Mouse (Mus musculus): Measurements from ENCODE around the gene Rhobtb1. TPM values are rescaled to one million over a fixed set of nuclear protein-coding genes. Genes with fewer than 3 reads are reported as not detected.

Rhobtb1 gene
- polyA plus RNA-seq, 1 experiment from 2014 or later, result 20.8 TPM

- peaks cover 29% of the 10 kb centered on the region for H3K4me1 ChIP-seq (replicated peaks)
- H3K27ac ChIP-seq, result peak overlapping the region; percentile 91
- peak; percentile 35 for ATAC-seq
- H3K4me2 ChIP-seq (replicated peaks), result no peak overlapping the region
- H3K27me3 ChIP-seq (replicated peaks), result no peaks in the 10 kb centered on the region
- no peak overlapping the region for H3K9ac ChIP-seq
- no peaks in the 10 kb centered on the region for H3K36me3 ChIP-seq
- no peaks in the 10 kb centered on the region for H3K9me3 ChIP-seq
- H3K4me3 ChIP-seq (replicated peaks), result no peak overlapping the region
- 32% methylated on average over 5 of the region's 5 CpGs for WGBS
These were observed 102.4 kb downstream of the Rhobtb1 start for GRCm38 (mm10) chr10:69253686-69254080.

- H3K9ac ChIP-seq, result no peak overlapping the region
- H3K4me1 ChIP-seq (replicated peaks), result peaks cover 31% of the 10 kb centered on the region
- H3K9me3 ChIP-seq, result no peaks in the 10 kb centered on the region
- peak overlapping the region; percentile 9; the same call in 1 of the 2 replicates for H3K4me2 ChIP-seq (replicated peaks)
- no peaks in the 10 kb centered on the region for H3K27me3 ChIP-seq (replicated peaks)
- H3K36me3 ChIP-seq, result no peaks in the 10 kb centered on the region
- H3K4me3 ChIP-seq (replicated peaks), result no peak overlapping the region
- WGBS, result 7% methylated on average over 8 of the region's 8 CpGs
- peak; percentile 61 for ATAC-seq
- peak overlapping the region; percentile 91 for H3K27ac ChIP-seq
These were observed 103.2 kb downstream of the Rhobtb1 start for GRCm38 (mm10) chr10:69254390-69254847.

- ATAC-seq, result no peak
- no peak overlapping the region for H3K9ac ChIP-seq
- H3K4me2 ChIP-seq (replicated peaks), result no peak overlapping the region
- H3K27me3 ChIP-seq (replicated peaks), result no peaks in the 10 kb centered on the region
- H3K4me3 ChIP-seq (replicated peaks), result no peak overlapping the region
- H3K9me3 ChIP-seq, result no peaks in the 10 kb centered on the region
- 33% methylated on average over 5 of the region's 5 CpGs for WGBS
- no peaks in the 10 kb centered on the region for H3K36me3 ChIP-seq
- peak overlapping the region; percentile 13; the same call in 1 of the 2 replicates for H3K27ac ChIP-seq
- H3K4me1 ChIP-seq (replicated peaks), result peaks cover 31% of the 10 kb centered on the region
These were observed 104.4 kb downstream of the Rhobtb1 start for GRCm38 (mm10) chr10:69255594-69255993.

GRCm38 (mm10) chr10:69257592-69258133 is 106.4 kb downstream of the Rhobtb1 start:
- H3K4me1 ChIP-seq (replicated peaks), result peaks cover 34% of the 10 kb centered on the region
- no peaks in the 10 kb centered on the region for H3K36me3 ChIP-seq
- H3K9me3 ChIP-seq, result no peaks in the 10 kb centered on the region
- no peak overlapping the region for H3K4me2 ChIP-seq (replicated peaks)
- 78% methylated on average over 6 of the region's 6 CpGs for WGBS
- H3K9ac ChIP-seq, result no peak overlapping the region
- no peaks in the 10 kb centered on the region for H3K27me3 ChIP-seq (replicated peaks)
- H3K4me3 ChIP-seq (replicated peaks), result no peak overlapping the region
- 0 out of 2 replicates have a peak overlapping the region, but pooled peaks have one; percentile 11 for H3K27ac ChIP-seq
- ATAC-seq, result no peak

- no peak overlapping the region for H3K4me3 ChIP-seq (replicated peaks)
- H3K27ac ChIP-seq, result no peak overlapping the region
- ATAC-seq, result no peak
- H3K9ac ChIP-seq, result no peak overlapping the region
- 51% methylated on average over 9 of the region's 9 CpGs for WGBS
- H3K4me2 ChIP-seq (replicated peaks), result no peak overlapping the region
- peaks cover 31% of the 10 kb centered on the region for H3K4me1 ChIP-seq (replicated peaks)
- no peaks in the 10 kb centered on the region for H3K27me3 ChIP-seq (replicated peaks)
- no peaks in the 10 kb centered on the region for H3K9me3 ChIP-seq
- H3K36me3 ChIP-seq, result no peaks in the 10 kb centered on the region
These were observed 107.4 kb downstream of the Rhobtb1 start for GRCm38 (mm10) chr10:69258588-69258987.

- Histone ChIP-seq H3K4me3 (replicated peaks) (no peak overlapping the region), H3K27me3 (replicated peaks) (no peaks in the 10 kb centered on the region), H3K9ac (no peak overlapping the region), H3K27ac (no peak overlapping the region), H3K4me2 (replicated peaks) (no peak overlapping the region), H3K4me1 (replicated peaks) (peaks cover 29% of the 10 kb centered on the region), H3K36me3 (no peaks in the 10 kb centered on the region), H3K9me3 (no peaks in the 10 kb centered on the region)
- ATAC-seq, result no peak
- 39% methylated on average over 2 of the region's 2 CpGs for WGBS
These were observed 107.9 kb downstream of the Rhobtb1 start for GRCm38 (mm10) chr10:69259161-69259560.

- no peaks in the 10 kb centered on the region for H3K36me3 ChIP-seq
- H3K4me2 ChIP-seq (replicated peaks), result no peak overlapping the region
- ATAC-seq, result no peak
- 90% methylated on average over 8 of the region's 8 CpGs for WGBS
- no peaks in the 10 kb centered on the region for H3K27me3 ChIP-seq (replicated peaks)
- no peak overlapping the region for H3K4me3 ChIP-seq (replicated peaks)
- no peak overlapping the region for H3K27ac ChIP-seq
- peaks cover 24% of the 10 kb centered on the region for H3K4me1 ChIP-seq (replicated peaks)
- H3K9me3 ChIP-seq, result no peaks in the 10 kb centered on the region
- H3K9ac ChIP-seq, result no peak overlapping the region
These were observed 108.7 kb downstream of the Rhobtb1 start for GRCm38 (mm10) chr10:69259929-69260328.

GRCm38 (mm10) chr10:69262918-69263822 is 111.9 kb downstream of the Rhobtb1 start:
- Histone ChIP-seq H3K27me3 (replicated peaks) (no peaks in the 10 kb centered on the region), H3K4me2 (replicated peaks) (peak overlapping the region; percentile 7; the same call in 1 of the 2 replicates), H3K4me3 (replicated peaks) (no peak overlapping the region), H3K27ac (0 out of 2 replicates have a peak overlapping the region, but pooled peaks have one; percentile 49), H3K36me3 (peaks cover 5% of the 10 kb centered on the region; the same call in 1 of the 2 replicates), H3K9me3 (no peaks in the 10 kb centered on the region), H3K4me1 (replicated peaks) (peaks cover 19% of the 10 kb centered on the region), H3K9ac (no peak overlapping the region)
- ATAC-seq, result no peak
- 36% methylated on average over 14 of the region's 14 CpGs for WGBS

- 68% methylated on average over 2 of the region's 2 CpGs for WGBS
- Histone ChIP-seq H3K27me3 (replicated peaks) (no peaks in the 10 kb centered on the region), H3K4me1 (replicated peaks) (peaks cover 19% of the 10 kb centered on the region), H3K9ac (no peak overlapping the region), H3K9me3 (no peaks in the 10 kb centered on the region), H3K27ac (0 out of 2 replicates have a peak overlapping the region, but pooled peaks have one; percentile 23), H3K4me2 (replicated peaks) (no peak overlapping the region), H3K4me3 (replicated peaks) (no peak overlapping the region), H3K36me3 (peaks cover 5% of the 10 kb centered on the region; the same call in 1 of the 2 replicates)
- no peak for ATAC-seq
These were observed 112.7 kb downstream of the Rhobtb1 start for GRCm38 (mm10) chr10:69263906-69264305.

GRCm38 (mm10) chr10:69265421-69265820 is 114.2 kb downstream of the Rhobtb1 start:
- Histone ChIP-seq H3K9me3 (no peaks in the 10 kb centered on the region), H3K27ac (no peak overlapping the region), H3K36me3 (peaks cover 14% of the 10 kb centered on the region), H3K4me3 (replicated peaks) (no peak overlapping the region), H3K9ac (no peak overlapping the region), H3K27me3 (replicated peaks) (no peaks in the 10 kb centered on the region), H3K4me2 (replicated peaks) (0 out of 2 replicates have a peak overlapping the region, but pooled peaks have one; percentile 12), H3K4me1 (replicated peaks) (peaks cover 17% of the 10 kb centered on the region)
- 71% methylated on average over 15 of the region's 15 CpGs for WGBS
- no peak for ATAC-seq

- H3K4me2 ChIP-seq (replicated peaks), result no peak overlapping the region
- no peaks in the 10 kb centered on the region for H3K27me3 ChIP-seq (replicated peaks)
- H3K27ac ChIP-seq, result no peak overlapping the region
- H3K9me3 ChIP-seq, result no peaks in the 10 kb centered on the region
- peaks cover 7% of the 10 kb centered on the region for H3K4me1 ChIP-seq (replicated peaks)
- no peak overlapping the region for H3K9ac ChIP-seq
- H3K36me3 ChIP-seq, result peaks cover 24% of the 10 kb centered on the region
- WGBS, result 78% methylated on average over 10 of the region's 10 CpGs
- no peak for ATAC-seq
- no peak overlapping the region for H3K4me3 ChIP-seq (replicated peaks)
These were observed 116.9 kb downstream of the Rhobtb1 start for GRCm38 (mm10) chr10:69268061-69268643.

- ATAC-seq, result no peak
- Histone ChIP-seq H3K4me2 (replicated peaks) (no peak overlapping the region), H3K9me3 (no peaks in the 10 kb centered on the region), H3K4me3 (replicated peaks) (no peak overlapping the region), H3K4me1 (replicated peaks) (no peaks in the 10 kb centered on the region), H3K9ac (no peak overlapping the region), H3K27me3 (replicated peaks) (no peaks in the 10 kb centered on the region), H3K36me3 (peaks cover 28% of the 10 kb centered on the region), H3K27ac (no peak overlapping the region)
- 62% methylated on average over 10 of the region's 10 CpGs for WGBS
These were observed 120.2 kb downstream of the Rhobtb1 start for GRCm38 (mm10) chr10:69271436-69271835.
